Mouse (Mus musculus) T-helper 1 cell (primary cell): ENCODE measurements around the gene Spint2.

Experiments used
- in situ Hi-C: fragments of 300-600 bp; cut with MboI, MseI; formaldehyde crosslinking; loops from one replicate; pipeline ENCODE4 v1.15.1; 2025; ENCODE audit warnings: high pct_unique_total_duplicates

The Spint2 gene

GRCm38 (mm10) chr7:29283876-29284275 is 2.2 kb upstream of the Spint2 start:
- in situ Hi-C loops = loop anchor here (10.0 kb wide), 1 partner anchor 239 kb away; no protein-coding TSS in a partner anchor

GRCm38 (mm10) chr7:29282074-29282554 is 402 bp upstream of the Spint2 start:
- in situ Hi-C loops = loop anchor here (10.0 kb wide), 1 partner anchor 237 kb away; no protein-coding TSS in a partner anchor

- in situ Hi-C loops = loop anchor here (10.0 kb wide), 1 partner anchor 236 kb away; no protein-coding TSS in a partner anchor
Observed at GRCm38 (mm10) chr7:29280801-29281200, 911 bp downstream of the Spint2 start.

- in situ Hi-C loops = loop anchor here (10.0 kb wide), 1 partner anchor 235 kb away; no protein-coding TSS in a partner anchor
Observed at GRCm38 (mm10) chr7:29279924-29280323, 1.8 kb downstream of the Spint2 start.

GRCm38 (mm10) chr7:29279261-29279660 is 2.5 kb downstream of the Spint2 start:
- in situ Hi-C loops = no loop called here

DNA sequence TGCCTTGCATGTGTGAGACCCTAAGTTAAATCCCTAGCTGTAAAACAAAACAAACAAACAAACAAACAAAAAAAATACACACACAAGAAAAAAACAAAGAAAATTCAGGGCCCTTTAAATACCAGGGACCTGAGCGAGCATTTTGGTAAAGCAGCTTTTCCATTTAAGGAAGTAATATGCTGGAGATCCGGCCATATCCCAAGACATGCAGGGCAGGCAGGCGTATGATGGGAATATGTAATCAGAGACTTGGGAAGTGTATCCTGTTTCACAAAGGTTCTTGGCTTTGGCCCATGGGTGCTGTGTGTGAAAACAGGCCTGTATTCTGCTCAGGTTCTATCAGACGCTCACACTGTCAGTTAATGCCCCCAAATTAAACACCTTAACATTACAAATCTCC is 4.2 kb downstream of the Spint2 start:
- in situ Hi-C loops = no loop called here

DNA sequence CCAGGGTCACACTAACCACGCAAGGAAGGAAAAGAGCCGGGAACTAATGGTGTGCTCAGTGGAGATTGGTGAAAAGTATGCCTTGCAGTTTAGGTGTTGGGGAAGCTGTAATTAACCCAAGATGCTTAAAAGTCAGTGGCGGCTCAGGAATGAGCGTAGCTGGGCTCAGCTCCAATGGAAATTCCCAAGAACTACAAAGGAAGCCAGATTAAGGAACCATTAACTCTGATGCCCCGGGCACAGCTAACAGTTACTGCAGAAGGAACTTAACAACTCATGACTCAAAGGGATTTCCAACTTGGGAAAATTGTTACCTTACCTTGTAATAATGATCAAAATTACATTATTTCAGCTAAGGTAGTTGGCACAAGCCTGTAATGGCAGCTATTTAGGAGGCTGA is 5.0 kb downstream of the Spint2 start:
- in situ Hi-C loops = no loop called here

DNA sequence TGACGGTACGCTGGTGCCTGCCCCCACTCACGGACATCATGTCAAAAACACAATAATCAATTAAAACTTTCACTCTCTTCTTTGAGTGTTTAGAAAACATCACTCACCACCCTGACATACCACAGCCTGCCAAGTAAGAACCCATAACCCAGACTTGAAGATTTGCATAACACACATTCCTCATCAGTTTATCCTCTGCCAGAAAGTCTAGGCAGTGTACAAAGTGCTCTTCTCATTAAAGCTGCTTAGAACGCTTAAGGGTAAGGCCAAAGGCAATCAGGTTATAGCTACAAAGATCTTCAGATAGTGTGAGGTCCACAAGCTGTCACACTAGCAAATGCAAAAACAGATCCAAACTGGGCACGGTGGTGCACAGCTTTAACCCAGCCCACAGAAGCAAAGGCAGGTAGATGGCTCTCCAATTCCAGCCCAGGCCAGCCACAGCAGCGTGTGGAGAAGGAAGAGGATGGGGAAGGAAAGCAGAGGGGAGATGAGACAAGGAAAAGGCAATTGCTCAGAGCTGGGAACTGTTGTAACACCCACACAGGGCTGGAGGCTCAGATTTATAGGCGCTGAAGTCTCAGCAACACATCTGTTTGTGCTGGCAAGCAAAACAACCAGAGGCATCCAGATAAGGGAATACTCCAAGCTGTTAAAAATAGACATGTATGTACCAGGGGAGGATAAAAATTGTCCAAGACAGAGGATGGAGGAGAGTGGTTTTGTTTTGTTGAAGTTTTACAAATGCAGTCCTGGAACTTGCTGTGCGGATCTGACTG is 9.8 kb downstream of the Spint2 start:
- in situ Hi-C loops = no loop called here

- in situ Hi-C loops = no loop called here
Observed at GRCm38 (mm10) chr7:29270445-29270844, 11.3 kb downstream of the Spint2 start.

DNA sequence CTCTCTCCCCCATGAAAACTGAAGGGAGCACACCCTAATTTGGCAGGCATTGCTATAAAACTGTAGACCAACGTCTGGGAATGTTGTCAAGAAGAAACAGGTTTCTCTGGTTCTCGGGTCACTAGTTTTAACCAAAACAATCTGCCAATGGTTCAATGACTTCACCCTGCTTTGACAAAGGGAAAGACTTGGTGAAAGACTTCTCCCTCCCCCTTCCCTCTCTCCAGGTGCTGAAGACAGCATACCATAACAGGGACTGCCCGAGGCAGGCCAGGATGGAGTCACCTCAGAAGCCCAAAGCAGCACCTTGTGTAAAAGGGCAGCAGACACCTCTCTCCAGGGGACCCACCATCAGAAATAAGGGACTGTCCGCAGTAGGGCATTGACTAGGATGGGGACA is 14.8 kb downstream of the Spint2 start:
- in situ Hi-C loops = no loop called here

- in situ Hi-C loops = no loop called here
Observed at GRCm38 (mm10) chr7:29265636-29266035, 16.1 kb downstream of the Spint2 start.

DNA sequence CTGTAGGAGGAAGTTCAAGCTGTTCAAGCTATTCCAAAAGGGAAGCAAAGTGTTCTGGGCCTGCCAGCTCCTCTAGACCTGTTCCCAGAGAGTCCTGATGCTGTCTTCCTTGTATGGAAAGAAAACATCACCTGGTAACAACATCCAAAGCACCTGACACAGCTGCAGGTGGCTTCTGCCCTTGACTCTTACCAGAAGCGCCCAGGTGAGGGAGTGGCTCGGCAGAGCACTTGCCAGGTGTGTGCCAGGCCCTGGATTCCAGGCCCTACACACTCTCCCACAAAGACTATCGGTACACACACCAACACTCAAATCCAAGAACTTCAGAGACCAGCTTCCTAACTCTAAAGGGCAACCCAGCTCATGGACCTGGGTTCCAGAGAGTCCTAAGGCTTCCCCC is 17.9 kb downstream of the Spint2 start:
- in situ Hi-C loops = no loop called here

DNA sequence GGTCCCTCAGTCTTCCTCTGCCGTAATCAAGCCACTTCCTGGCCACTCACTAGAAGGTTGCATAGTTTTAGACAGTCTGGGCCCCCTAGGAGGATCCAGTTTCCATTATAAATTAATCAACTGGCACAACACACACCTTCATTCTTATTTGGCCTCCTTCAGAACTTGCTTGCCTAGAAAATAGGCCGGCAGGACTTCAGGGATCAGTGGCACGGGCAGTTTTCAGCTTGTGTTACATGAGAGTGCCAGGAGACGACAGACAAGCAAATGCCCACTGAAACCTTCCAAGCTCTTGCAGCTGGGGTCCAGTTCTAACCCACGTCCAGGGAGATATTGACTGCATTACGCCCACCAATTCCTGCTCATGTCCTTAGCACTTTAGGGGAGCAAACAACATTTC is 19.6 kb downstream of the Spint2 start:
- in situ Hi-C loops = no loop called here

- in situ Hi-C loops = no loop called here
Observed at GRCm38 (mm10) chr7:29259781-29260730, 21.7 kb downstream of the Spint2 start.

- in situ Hi-C loops = no loop called here
Observed at GRCm38 (mm10) chr7:29257368-29257767, 24.3 kb downstream of the Spint2 start.

- in situ Hi-C loops = no loop called here
Observed at GRCm38 (mm10) chr7:29255875-29256274, 25.8 kb downstream of the Spint2 start.

DNA sequence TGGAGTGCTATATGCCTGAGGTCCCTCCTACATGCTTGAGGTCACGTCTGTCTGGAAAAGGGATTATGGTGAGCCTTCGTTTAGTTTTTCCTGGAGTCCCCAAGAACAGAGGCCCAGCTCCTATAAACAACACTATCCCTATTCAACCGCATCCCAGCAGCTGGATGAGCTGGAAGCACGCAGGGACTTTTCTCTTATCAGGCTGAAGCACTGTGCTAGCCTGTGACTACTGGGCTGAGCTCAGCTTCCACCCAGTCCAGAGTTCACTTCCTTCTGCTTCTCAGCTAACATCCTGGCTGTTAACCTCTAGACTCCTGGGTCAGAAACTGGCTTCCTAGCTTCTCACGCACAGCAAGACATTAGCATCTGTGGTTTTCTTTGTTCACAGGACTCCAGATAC is 27.9 kb downstream of the Spint2 start:
- in situ Hi-C loops = no loop called here

DNA sequence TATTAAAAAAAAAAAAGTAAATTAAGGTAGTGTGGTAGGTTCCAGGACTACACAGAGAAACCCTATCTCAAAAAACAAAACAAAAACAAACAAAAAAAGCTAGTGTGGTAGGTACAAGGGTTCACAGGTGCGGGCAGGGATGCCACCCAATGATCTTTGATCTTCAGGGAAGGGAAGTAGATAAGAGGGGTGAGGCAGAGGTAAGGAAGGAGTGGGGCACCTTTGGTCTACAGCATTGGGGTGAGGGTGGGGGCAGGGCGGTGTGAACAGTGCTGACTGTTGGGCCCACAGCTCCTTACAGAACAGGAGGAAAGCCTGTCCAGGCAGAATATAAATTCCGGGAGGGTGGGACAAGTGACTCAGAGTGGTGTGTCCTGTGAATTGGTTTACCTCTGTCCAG is 30.5 kb downstream of the Spint2 start:
- in situ Hi-C loops = no loop called here

DNA sequence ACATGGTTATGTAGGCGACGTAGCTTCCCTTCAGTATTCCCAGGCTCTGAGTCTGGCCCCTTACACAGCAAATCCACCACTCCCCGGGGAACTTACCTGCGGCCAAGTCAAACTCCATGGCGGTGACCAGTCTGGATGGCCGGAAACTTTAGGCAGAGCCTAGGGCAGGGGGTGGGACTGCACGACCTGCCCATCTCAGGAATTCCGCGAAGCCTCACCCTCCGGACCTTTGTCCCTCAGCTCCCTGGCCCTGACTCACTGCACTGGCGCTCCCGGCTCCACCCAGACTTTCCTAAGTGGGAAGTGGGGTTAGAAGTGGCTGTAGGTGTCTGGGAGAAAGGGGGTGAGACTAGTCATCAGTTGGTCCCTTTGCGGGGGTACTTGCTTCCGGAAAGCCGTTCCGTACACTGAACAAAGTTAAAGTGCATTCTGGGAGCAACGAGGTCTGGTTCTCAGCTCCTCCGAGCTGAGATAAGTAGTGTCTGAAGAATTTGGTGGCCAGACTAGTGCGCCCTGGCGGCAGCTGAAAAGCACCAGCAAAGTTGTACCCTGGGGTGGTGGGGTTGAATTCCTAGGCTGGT is 33.4 kb downstream of the Spint2 start, which contains the start of gene 2200002D01Rik:
Gene 2200002D01Rik (minus strand): TSS at position 206 of the 581 bp plus-strand sequence.
- in situ Hi-C loops = no loop called here

DNA sequence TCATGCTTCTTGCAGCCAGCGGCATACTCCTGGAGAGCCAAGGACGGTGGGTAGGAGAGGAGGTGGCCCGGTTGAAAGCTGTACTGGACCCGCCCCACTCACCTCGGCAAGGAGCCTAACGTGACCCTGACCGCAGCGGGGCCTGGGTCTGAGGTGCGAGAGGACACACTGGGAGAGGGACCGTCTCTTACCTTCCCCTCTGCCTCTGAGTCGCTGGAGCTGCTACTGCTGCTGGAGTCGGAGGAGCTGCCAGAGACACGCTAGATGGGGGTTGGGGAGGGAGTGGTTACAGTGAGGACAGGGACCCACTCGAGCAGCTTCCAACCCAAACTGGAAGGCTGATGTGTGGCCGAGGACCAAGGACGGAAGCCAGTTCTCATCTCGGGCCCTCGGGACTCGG is 34.0 kb downstream of the Spint2 start:
- in situ Hi-C loops = no loop called here

GRCm38 (mm10) chr7:29247314-29247700 is 34.4 kb downstream of the Spint2 start:
- in situ Hi-C loops = no loop called here
